Mouse (Mus musculus) mature B cell (primary cell): ENCODE measurements around the gene Kri1.
"Not testable (repeated sequence)": the region's sequence is repeated elsewhere in the genome, so short reads cannot be mapped to it uniquely, and the experiment has no call there.

Source experiments
- in situ Hi-C: fragments of 300-500 bp; cut with MboI; formaldehyde crosslinking; loops from 2 replicates; pipeline ENCODE4 v1.14.3; 2019

The Kri1 gene

DNA sequence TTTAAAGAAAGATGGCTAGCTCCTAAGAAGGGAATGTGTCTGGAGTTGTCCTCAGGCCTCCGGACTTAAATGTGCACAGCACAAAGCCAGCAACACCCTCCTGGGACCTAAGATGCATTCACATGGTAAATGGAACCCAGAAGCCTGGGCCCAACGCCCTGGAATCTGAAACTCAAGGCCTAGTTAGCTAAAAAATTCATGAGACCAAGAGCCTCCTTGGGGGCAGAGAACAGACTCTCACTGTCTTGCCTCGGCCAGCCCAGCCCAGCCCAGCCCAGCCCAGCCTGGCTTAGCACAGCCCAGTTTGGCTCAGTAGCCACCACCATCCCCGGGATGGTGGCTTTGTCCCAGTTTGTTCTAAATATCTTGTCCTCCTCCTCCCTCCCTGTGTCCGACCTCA is 27.7 kb upstream of the Kri1 start:
- in situ Hi-C loops: loop anchor here (5.0 kb wide), 1 partner anchor 37 kb away; no protein-coding TSS in a partner anchor

DNA sequence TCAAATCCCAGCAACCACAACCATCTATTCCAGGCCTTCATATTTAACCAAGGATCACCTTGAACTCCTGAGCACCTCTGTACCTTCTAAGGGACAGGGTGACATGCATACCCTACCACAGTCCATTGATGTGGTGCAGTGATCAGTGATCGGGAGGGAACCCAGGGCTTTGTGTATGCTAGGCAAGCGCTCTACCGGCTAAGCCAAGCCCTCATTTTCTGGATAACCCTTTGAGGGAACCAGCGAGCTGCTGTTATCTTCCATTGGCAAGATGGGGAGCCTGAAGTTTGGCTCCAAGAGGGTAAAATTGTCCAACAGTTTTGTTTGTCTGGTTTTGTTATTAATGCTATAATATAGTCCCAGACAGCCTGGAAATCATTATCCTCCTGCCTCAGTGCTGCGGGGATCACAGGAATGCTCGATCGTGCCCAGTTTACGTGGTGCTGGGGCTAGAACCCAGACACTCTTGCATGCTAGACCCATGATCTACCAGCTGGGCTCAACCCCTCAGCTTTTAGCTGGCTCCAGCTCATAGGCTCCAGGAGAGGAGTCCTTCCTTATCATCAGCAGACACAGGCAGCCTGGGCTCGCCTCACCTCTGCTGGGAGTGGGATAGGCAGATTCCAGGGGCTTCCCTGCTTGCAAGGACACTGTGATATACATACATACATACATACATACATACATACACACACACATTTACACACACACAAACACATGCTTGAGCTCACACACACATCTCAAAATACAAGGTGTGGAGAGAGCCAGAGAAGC is 26.8 kb upstream of the Kri1 start:
- in situ Hi-C loops: loop anchor here (5.0 kb wide), 2 partner anchors 38 to 93 kb away; no protein-coding TSS in a partner anchor

DNA sequence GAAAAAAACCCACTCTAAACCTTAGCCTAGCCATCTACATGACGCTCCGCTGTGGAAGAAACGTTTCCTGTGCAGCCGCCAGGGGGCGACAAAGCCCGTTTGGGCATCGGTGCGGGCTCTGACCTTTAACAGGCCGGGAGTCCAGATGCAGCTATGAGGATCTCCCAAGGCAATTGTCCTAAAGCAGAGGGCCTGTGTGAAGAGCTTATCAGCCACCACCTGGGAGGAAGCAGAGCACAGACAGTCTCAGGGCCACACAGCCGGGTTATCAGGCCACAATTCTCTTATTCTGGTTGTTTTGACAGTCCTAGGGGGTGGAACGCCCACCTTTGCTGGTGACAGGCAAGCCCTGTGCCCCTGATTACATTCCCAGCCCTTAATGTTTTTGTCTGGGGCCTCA is 25.6 kb upstream of the Kri1 start:
- in situ Hi-C loops: loop anchor here (5.0 kb wide), 1 partner anchor 94 kb away; no protein-coding TSS in a partner anchor

DNA sequence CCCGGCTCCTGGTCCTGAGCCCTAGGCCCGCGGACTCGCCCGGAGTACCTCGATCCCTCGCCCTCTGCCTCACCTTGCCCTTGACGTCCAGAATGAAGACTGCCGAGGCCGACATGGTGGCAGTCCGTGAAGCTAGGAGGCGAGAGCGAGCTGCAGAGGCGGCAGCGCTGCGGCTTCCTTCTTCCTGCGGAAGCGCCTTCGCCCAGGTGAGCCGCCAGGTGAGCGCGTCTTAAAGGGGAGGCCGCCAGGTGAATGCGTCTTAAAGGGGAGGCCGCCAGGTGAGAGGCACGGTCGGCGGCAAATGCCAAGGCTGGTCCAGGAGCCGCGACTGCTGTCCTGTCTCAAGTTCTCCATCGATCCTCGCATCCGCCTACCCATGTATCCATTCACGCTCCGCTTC is 24.4 kb upstream of the Kri1 start, which contains the start of gene Ap1m2:
Gene Ap1m2, minus strand, starts transcription at position 204 of the 400 bp plus-strand sequence.
- in situ Hi-C loops: loop anchor here (5.0 kb wide), 1 partner anchor 95 kb away; no protein-coding TSS in a partner anchor

DNA sequence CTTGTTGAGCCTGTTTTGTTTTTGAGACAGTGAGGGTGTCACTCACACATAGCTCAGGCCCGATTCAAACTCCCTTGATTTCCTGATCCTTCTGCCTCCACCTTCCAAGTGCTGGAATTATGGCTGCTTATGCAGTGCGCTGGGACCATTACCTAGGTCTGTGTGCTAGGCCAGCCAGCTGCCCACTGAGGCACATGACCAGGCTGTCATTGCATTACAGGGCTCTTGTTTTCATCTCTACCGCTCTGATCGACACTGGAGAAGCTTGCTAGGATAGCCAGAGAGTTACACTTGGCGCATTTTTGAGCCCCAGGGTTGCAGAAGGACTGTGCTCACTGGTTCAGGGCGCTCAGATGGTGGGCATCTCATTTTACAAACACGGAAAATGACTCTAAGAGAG is 23.9 kb upstream of the Kri1 start:
- in situ Hi-C loops: loop anchor here (5.0 kb wide), 1 partner anchor 96 kb away; no protein-coding TSS in a partner anchor

DNA sequence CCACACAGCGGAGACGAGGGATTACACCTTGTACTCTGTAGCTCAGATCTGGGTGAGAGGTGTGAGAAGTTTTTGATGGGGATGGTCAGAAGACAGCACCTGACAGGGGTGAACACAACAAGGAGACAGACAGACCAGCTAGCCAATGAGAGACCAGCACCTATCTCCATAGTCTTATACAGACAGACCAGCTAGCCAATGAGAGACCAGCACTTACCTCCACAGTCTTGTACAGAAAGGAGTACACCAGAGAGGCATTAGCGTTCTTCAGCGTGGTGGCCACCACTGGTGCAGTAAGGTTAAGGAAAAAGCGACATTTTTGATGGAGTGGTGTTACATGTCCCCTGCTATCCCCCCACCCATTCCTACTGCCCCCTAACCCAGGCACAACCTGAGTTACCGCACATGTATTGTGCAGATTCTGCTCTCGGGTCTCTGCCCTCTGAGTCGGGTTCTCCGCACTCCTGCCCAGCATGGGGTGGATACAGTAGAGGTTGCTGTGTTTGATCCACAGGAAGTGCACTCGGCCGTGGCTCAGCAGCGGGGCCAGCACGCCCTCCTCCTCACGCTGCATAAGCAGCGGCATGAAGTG is 21.5 kb upstream of the Kri1 start:
- in situ Hi-C loops: no loop called here

DNA sequence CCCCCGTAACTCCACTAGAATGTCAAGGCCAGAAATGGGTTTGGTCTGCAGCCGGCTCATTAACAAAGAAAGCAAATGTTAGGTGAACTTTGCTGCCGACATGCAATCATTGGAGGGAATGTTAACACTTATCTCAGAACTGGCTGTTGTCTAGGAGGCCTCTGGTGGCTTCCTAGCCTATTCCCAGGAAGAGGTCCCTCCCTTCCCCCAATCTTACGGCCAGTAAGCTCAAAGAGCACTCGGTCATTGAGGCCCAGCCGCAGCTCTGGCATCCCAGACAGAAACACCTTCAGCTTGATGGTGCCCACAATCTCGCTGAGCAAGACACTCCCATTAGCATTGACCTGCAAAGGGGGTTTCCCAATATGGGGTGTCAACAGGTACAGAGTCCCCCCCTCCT is 17.3 kb upstream of the Kri1 start:
- in situ Hi-C loops: no loop called here

DNA sequence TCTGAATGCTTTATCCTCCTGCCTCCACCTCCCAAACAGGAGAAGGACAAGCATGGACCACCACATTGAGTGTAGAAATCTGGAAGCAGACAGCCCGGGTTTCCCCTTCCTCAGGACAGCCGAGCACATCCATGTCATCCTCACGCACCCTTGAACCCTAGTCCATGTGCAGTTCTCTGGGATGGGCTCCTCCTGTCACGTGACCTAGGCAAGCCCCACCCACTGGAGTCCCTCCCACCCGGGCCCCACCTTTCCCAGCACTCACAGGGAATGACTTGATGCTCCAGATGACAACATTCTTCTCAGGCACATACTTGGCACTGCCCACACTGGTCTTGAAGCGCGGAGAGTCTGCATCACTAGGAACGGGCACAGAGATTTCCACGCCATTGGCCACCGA is 11.2 kb upstream of the Kri1 start:
- in situ Hi-C loops: no loop called here

DNA sequence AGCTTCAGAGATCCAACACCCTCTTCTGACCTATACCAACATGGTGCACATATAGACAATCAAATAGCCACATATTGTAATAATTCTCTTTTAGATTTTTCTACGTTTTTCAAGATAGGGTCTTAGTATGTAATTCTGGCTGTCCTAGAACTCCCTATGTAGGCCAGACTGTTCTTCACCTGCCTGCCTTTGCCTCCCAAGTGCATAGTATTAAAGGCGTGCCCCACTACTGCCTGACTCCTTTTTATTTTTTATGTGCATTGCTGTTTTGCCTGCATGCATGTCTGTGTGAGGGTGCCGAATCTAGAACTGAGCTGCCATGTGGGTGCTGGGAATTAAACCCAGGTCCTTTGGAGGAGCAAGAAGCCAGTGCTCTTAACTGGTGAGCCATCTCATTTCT is 4.5 kb upstream of the Kri1 start:
- in situ Hi-C loops: no loop called here

DNA sequence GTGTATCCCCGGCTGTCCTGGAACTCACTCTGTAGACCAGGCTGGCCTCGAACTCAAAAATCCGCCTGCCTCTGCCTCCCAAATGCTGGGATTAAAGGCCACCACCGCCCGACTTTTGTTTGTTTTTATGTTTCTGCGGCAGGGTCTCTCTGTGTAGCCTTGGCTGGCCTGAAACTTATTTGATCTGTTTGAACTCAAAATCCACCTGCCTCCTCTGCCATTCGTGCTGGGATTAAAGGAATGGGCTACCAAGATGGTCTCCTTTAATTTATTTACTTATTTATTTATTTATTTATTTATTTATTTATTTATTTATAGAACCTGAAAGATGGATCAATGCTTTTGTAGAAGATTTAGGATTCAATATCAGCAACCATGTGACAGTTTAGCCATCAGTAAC is 4.1 kb upstream of the Kri1 start:
- in situ Hi-C loops: not testable (repeated sequence)

DNA sequence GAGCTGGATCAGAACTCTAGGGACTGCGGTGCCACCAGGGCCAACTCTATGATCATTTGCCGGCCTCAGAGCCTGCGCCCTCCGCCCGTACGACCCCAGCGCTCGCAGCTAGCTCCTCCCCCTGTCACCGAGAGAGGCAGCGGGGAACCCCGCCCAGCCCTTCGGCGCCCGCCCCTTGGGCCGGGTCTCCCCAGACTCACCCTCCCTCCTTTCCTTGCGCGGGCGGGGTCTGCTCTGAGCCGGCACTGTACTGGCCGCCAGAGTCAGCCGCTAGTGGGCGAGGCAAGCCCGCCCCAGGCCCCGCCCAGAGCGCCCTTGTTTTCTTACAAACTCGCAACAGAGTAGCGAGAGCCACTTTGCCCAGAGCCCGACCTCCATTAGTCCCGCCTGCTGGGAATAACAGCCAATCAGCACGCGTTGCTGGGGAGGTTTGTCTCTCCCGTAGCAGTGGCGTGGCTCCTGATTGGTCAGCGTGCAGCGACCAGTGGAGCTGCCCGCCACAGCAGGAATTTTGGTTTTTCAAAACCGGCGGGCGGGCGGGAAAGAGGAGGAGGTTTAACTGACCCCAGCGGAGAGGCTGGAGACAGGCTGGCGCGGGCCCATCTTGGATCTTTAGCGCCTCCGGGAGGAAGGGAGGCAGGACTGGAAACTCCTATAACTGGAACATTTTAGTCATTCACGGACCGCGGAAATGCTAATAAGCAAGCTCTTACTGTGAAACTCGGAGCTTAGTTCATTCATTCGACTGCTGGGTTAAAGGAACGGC is 3.4 kb upstream of the Kri1 start, which contains the start of gene Cdkn2d:
Gene Cdkn2d, minus strand, starts transcription at position 386 of the 766 bp plus-strand sequence.
- in situ Hi-C loops: no loop called here

DNA sequence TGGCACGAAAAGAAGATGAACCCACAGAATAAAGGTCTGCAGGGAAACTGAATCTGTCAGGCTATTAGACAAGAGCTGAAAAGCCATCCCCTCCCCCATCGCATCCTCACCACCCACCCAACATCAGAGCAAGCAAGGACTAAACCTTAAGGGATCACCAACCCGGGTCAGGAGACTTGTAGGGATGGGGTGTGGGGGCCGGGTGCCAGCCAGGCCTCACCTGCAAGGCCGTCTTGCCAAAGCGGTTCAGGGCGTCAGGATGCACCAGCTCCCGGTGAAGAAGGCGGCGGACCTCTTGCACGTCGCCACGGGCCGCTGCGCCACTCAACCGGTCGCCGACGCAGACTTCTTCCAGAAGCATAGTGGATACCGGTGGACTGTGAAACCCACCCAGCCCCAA is 2.8 kb upstream of the Kri1 start:
- in situ Hi-C loops: no loop called here

DNA sequence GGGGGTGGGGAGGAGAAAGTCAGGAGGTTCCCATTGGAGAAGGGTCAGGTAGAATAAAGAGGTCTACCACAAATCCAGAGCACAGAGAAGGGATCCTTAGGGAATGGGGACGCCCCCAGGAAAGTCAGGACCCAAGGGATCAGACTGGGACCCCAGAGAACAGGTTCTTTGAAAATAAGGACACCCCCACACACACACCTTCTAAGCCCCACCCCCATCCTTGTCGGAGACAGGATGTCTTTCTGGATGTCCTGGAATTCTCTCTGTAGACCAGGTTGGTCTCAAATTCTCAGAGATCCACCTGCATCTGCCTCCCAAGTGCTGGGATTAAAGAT is 1.5 kb upstream of the Kri1 start:
- in situ Hi-C loops: no loop called here

DNA sequence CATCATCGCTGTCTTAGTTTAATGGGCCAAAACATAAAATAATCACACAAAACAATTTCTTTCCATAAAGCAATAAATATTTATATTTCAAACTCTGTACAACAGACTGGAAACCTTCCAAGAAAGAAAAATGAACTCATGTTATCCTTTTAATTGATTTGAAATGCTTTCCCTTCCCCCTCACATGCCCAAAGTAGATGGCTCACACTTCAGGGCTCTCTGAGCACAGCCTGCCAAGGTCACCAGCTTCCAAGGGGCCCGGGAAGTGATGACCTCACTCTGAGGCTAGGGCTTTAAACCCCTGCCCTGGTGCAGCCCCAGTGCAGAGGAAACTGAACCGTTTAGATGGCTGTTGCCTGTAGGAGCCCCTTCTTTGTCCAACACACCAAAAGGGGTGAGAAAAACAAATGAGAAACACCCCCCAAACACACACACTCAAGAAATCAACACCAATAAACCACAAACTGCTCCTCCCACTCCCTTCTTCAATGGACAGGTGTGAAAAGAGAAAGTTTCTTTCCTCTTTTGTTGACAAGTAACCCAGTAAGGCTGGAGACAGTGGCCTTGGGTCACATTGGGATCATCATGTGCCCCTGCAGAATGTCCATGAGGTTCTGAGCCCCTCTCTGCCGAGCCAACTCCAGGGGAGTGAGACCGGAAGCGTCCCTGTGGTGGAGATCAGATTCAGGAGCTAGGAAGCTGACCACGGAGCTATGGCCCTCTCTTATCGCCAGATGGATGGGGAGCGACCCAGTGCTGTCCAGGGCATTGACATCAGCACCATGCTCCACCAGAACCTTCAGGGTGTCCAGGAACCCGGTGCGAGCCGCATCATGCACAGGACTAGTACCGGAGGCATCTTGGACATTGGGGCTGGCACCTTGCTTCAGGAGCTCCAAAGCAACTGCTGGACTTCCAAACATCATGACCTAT is 901 bp upstream of the Kri1 start:
- in situ Hi-C loops: no loop called here

DNA sequence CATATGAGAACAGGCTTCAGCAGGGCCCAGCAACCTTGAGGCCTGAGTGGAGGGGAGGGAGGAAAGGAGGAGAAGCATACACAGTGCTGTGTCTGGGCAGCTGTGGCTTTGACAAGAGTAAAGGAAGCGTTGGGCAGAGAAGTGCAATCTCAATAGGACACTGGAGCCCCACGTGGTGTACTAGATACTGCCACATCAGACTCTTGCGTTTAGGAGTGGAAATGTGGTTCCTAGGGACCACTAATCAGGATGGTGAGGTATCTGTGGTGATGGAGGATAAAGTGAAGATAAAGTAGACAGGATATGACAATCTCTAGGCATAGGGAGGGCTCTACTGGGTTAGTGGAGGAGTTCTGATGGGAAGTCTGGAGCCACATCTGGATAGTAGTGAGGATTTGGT is 1.0 kb downstream of the Kri1 start:
- in situ Hi-C loops: no loop called here

DNA sequence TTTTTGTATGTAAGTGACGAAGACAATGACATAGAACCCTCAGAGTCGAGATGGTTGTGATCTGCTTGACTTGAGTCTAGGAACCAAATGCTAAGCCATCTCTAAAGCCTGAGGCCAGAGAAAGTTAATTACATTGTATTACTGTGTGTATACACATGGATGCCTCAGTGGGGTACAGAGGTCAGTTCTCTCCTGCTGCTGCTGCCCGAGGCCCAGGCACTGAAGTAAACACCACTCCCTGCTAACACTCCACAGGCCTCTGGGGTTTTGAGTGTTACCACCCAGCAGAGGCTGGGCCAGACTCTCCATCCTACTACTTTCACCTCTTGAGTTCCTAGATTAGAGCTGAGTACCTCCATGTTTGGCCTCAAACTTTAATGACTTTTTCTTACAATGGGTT is 3.8 kb downstream of the Kri1 start:
- in situ Hi-C loops: no loop called here

DNA sequence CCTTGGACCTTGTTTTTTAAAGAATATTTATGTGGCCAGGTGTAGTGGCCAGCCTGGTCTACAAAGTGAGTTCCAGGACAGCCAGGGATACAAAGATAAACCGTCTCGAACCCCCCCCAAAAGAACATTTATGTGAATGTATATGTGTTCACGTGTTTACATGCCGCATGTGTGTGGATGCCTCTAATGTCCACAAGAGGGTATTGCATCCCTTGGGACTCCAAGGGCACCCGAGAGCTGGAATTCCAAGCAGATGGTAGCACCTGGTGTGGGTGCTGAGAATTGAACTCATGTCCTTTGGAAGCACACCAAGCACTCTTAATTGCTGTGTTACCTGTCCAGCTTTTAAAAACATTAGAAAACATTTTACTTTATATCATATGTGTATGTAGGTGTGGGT is 4.2 kb downstream of the Kri1 start:
- in situ Hi-C loops: no loop called here

DNA sequence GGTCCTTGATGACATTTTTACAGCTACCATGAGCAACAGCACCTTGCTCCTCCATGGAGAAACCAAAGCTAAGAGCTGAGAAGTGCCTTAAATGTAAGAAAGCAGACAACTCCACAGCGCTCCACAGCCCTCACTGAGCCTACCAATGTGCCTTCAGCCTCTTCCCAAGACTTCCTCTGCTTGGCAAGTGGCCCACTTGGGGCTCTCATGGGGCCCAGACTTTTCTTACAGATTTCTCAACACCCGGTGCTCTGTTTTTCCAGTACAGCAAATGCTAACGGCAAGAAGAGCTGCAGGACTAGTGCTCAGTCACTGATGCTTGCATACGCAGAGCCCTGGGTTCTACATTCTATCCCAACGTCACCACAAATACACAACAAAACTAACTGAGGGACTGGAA is 10.0 kb downstream of the Kri1 start:
- in situ Hi-C loops: no loop called here

DNA sequence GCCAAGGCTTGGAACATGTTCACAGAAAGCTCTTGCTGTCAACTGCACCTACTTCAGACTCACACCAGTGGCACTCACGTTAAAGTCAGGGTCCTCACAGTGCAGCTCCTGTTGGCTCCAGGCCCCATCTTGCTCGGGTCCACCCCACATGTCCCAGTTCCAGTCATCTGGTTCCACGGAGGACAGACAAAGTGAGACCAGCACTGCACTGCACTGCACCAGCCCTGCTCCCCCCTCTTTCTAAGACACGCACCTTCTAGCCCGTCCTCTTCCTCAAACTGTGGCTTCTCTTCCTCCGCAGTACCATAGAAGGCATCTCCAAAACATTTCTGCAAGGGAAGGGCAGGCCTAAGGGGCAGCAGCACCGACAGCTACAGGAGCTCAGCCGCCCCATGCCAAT is 11.5 kb downstream of the Kri1 start:
- in situ Hi-C loops: no loop called here

DNA sequence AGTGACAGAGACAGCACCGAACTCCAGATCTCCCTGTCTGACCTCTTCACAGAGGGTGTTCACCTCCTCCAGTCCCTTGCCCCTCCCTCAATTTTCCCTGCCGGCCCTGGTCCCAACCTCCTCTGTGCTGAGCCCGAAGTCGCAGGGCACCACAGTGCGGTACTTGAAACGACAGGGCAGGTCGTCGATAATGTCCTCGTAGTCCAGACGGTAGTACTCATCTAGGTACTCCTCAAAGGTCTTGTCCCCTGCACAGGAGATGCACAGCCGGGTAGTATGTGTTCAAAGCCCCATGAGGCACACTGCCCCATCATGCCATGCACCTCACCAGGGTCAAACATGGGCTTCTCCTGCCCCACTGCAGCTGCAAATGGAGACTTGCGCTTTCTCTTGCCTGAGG is 12.0 kb downstream of the Kri1 start:
- in situ Hi-C loops: no loop called here

DNA sequence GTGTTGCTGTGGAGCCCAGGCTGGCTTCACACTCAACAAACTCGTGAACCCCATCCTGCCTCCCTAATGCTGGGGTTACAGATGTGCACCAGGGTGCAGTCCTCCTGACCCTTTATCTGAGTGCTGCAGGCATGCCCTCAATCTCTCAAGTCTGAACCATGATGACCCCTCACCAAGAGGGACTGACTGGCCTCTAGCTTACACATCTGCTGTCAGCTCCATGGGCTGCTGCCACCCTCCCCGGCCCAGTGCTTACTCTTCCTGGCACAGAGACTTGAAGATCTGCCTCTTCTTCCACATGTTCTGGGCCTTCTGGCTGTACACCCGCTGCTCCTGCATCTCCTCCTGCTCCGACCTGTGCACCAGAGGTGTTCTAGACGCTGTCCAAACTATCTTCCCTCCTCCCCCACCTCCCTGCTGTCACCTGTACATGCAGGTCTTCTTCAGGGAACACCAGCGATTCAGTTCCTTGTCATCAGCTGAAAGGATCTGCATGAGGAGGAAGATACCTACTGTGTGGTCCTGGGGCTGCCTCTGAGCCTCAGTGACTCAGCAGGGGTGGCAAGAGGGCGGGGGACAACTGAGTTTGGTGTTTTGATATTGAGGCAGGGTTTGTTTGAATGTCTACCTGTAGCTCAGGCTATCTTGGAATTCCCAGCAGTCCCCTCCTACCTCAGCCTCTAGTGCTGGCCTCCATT is 12.6 kb downstream of the Kri1 start:
- in situ Hi-C loops: no loop called here
